Mouse (Mus musculus) right cerebral cortex, adult 18-20 months (tissue): ENCODE measurements around the gene Slc26a6.

Experiments used
- DNase-seq: peaks from one replicate; pipeline ENCODE4 v3.0.0; 2022; ENCODE audit warnings: mixed read lengths

Slc26a6 gene

GRCm38 (mm10) chr9:108852976-108853375 is at the start of gene Slc26a6:
Gene Slc26a6, plus strand, starts transcription at chr9:108853283.
- no peak for DNase-seq

- no peak for DNase-seq
Observed at GRCm38 (mm10) chr9:108805768-108806167, 47.3 kb upstream of the Slc26a6 start.

GRCm38 (mm10) chr9:108806379-108806778 is 46.7 kb upstream of the Slc26a6 start:
- DNase-seq, result no peak

- DNase-seq, result no peak
Observed at GRCm38 (mm10) chr9:108806831-108807230, 46.3 kb upstream of the Slc26a6 start.

- DNase-seq, result no peak
Observed at GRCm38 (mm10) chr9:108807674-108808073, 45.4 kb upstream of the Slc26a6 start.

- DNase-seq, result peak; percentile 93
Observed at GRCm38 (mm10) chr9:108808163-108808665, 44.9 kb upstream of the Slc26a6 start, which contains the start of gene Nckipsd. Gene Nckipsd, plus strand, starts transcription at chr9:108808368.

GRCm38 (mm10) chr9:108809188-108809587 is 43.9 kb upstream of the Slc26a6 start:
- DNase-seq, result no peak

GRCm38 (mm10) chr9:108809723-108810122 is 43.4 kb upstream of the Slc26a6 start:
- DNase-seq, result no peak

GRCm38 (mm10) chr9:108810516-108810915 is 42.6 kb upstream of the Slc26a6 start:
- no peak for DNase-seq

- DNase-seq, result peak; percentile 63
Observed at GRCm38 (mm10) chr9:108815557-108815956, 37.5 kb upstream of the Slc26a6 start.

GRCm38 (mm10) chr9:108819495-108819894 is 33.6 kb upstream of the Slc26a6 start:
- no peak for DNase-seq

GRCm38 (mm10) chr9:108820077-108820476 is 33.0 kb upstream of the Slc26a6 start:
- no peak for DNase-seq

GRCm38 (mm10) chr9:108824144-108824685 is 28.9 kb upstream of the Slc26a6 start:
- DNase-seq, result no peak

- DNase-seq, result peak; percentile 93
Observed at GRCm38 (mm10) chr9:108824755-108825413, 28.2 kb upstream of the Slc26a6 start.

- DNase-seq, result peak; percentile 94
Observed at GRCm38 (mm10) chr9:108825820-108826699, 27.0 kb upstream of the Slc26a6 start, which contains the start of gene Celsr3. Gene Celsr3, plus strand, starts transcription at chr9:108826320.

GRCm38 (mm10) chr9:108826700-108827340 is 26.3 kb upstream of the Slc26a6 start:
- DNase-seq, result peak; percentile 72

GRCm38 (mm10) chr9:108827454-108827853 is 25.6 kb upstream of the Slc26a6 start:
- DNase-seq, result no peak

- no peak for DNase-seq
Observed at GRCm38 (mm10) chr9:108827906-108828305, 25.2 kb upstream of the Slc26a6 start.

GRCm38 (mm10) chr9:108831637-108832036 is 21.4 kb upstream of the Slc26a6 start:
- no peak for DNase-seq

GRCm38 (mm10) chr9:108832390-108833108 is 20.5 kb upstream of the Slc26a6 start:
- peak; percentile 84 for DNase-seq

GRCm38 (mm10) chr9:108842989-108843388 is 10.1 kb upstream of the Slc26a6 start:
- peak; percentile 65 for DNase-seq

- no peak for DNase-seq
Observed at GRCm38 (mm10) chr9:108845390-108845789, 7.7 kb upstream of the Slc26a6 start.
